In genomic region chr16:35189420-35190141, GRCm38 (mm10) we compare ENCODE assay signal across 16 mouse cellular contexts. TPM values are rescaled to one million over a fixed set of nuclear protein-coding genes. Genes with fewer than 3 reads are reported as not detected.
DNase-seq lines count a peak whose midpoint lies in the region; ATAC-seq and TF ChIP-seq lines count a peak whose summit lies in the region.
"Had no signal": no experiment of that assay in that cellular context is flagged by ENCODE, and none has a peak within 500 bp of the region (broad histone marks: within the 10 kb centered on the region; RNA-seq: fewer than 3 reads in every experiment).

No protein-coding gene starts in this region.

- DNase-seq in cerebellum, adult 2 months, result peak; percentile 47 to 57
- no peak for DNase-seq in cerebellum, postnatal 10 days
- DNase-seq in kidney, postnatal 0 days (ENCODE audit: low spot score), result peak; percentile 29
- peak; percentile 40 for DNase-seq in lung, postnatal 0 days (ENCODE audit: low spot score)
- DNase-seq in lung, postnatal 25 days (ENCODE audit: low spot score), result no peak
- DNase-seq in stomach, postnatal 0 days (ENCODE audit: low spot score), result peak; percentile 39
- DNase-seq in hindbrain, embryonic 14.5 days (ENCODE audit: low spot score), result no peak
- DNase-seq: cerebellum, adult 18-20 months; gastrocnemius, postnatal 10 days; heart, adult 2 months; heart, postnatal 14 days had no signal

- H3K36me3 ChIP-seq in kidney, postnatal 0 days (ENCODE audit: insufficient read depth, low read length), result no peaks in the 10 kb centered on the region
- no peaks in the 10 kb centered on the region for H3K36me3 ChIP-seq in kidney, embryonic 14.5 days (ENCODE audit: control insufficient read depth, insufficient read depth, low read length)
- no peaks in the 10 kb centered on the region for H3K36me3 ChIP-seq in lung, postnatal 0 days (ENCODE audit: insufficient read depth, low read length)
- no peaks in the 10 kb centered on the region for H3K36me3 ChIP-seq in stomach, postnatal 0 days (ENCODE audit: control insufficient read depth, insufficient read depth, low read length)
- no peaks in the 10 kb centered on the region for H3K36me3 ChIP-seq in hindbrain, embryonic 14.5 days (replicated peaks; ENCODE audit: control insufficient read depth, insufficient read depth)
- H3K36me3 ChIP-seq: kidney, embryonic 15.5 days; limb, embryonic 13.5 days; lung, embryonic 15.5 days had no signal

- H3K4me2 ChIP-seq in kidney, postnatal 0 days (ENCODE audit: low read length), result no peak overlapping the region
- H3K4me2 ChIP-seq in kidney, embryonic 14.5 days (replicated peaks; ENCODE audit: low read depth, low read length), result no peak overlapping the region
- no peak overlapping the region for H3K4me2 ChIP-seq in lung, postnatal 0 days (replicated peaks; ENCODE audit: low read depth, low read length)
- no peak overlapping the region for H3K4me2 ChIP-seq in stomach, postnatal 0 days (replicated peaks; ENCODE audit: low read depth)
- H3K4me2 ChIP-seq in hindbrain, embryonic 14.5 days (replicated peaks), result no peak overlapping the region
- H3K4me2 ChIP-seq: kidney, embryonic 15.5 days; limb, embryonic 13.5 days; lung, embryonic 15.5 days had no signal

- H3K9me3 ChIP-seq in kidney, postnatal 0 days (replicated peaks; ENCODE audit: low read length), result no peaks in the 10 kb centered on the region
- H3K9me3 ChIP-seq in kidney, embryonic 14.5 days (ENCODE audit: control insufficient read depth, low read length), result peaks cover 3% of the 10 kb centered on the region; the same call in 1 of the 2 replicates
- no peaks in the 10 kb centered on the region for H3K9me3 ChIP-seq in lung, postnatal 0 days (ENCODE audit: low read length)
- no peaks in the 10 kb centered on the region for H3K9me3 ChIP-seq in stomach, postnatal 0 days (ENCODE audit: control insufficient read depth, low read length)
- H3K9me3 ChIP-seq in hindbrain, embryonic 14.5 days (ENCODE audit: control insufficient read depth, low read length), result no peaks in the 10 kb centered on the region
- H3K9me3 ChIP-seq: kidney, embryonic 15.5 days; limb, embryonic 13.5 days; lung, embryonic 15.5 days had no signal

- no peak for TF ChIP-seq POLR2A in cerebellum, adult 2 months (IDR thresholded peaks at IDR 0.05; ENCODE audit: borderline replicate concordance, insufficient read depth, low read length)

- no peaks in the 10 kb centered on the region for H3K27me3 ChIP-seq in cerebellum, adult 2 months (ENCODE audit: control insufficient read depth, insufficient read depth, low read length)
- H3K27me3 ChIP-seq in kidney, postnatal 0 days (ENCODE audit: insufficient read depth, low read length), result no peaks in the 10 kb centered on the region
- H3K27me3 ChIP-seq in kidney, embryonic 14.5 days (ENCODE audit: control insufficient read depth, insufficient read depth, low read length), result no peaks in the 10 kb centered on the region
- no peaks in the 10 kb centered on the region for H3K27me3 ChIP-seq in lung, postnatal 0 days (replicated peaks; ENCODE audit: insufficient read depth, low read length)
- H3K27me3 ChIP-seq in stomach, postnatal 0 days (ENCODE audit: control insufficient read depth, insufficient read depth, low read length), result no peaks in the 10 kb centered on the region
- no peaks in the 10 kb centered on the region for H3K27me3 ChIP-seq in hindbrain, embryonic 14.5 days (ENCODE audit: control insufficient read depth, insufficient read depth, low read length)
- H3K27me3 ChIP-seq: kidney, embryonic 15.5 days; limb, embryonic 13.5 days; lung, embryonic 15.5 days had no signal

- TF ChIP-seq EP300 in lung, postnatal 0 days (IDR thresholded peaks at IDR 0.05), result no peak
- TF ChIP-seq EP300 in stomach, postnatal 0 days (optimal IDR thresholded peaks at IDR 0.05), result no peak

- peak overlapping the region; percentile 11; the same call in 1 of the 2 replicates for H3K27ac ChIP-seq in cerebellum, adult 2 months (ENCODE audit: insufficient read depth, low read length)
- H3K27ac ChIP-seq in kidney, postnatal 0 days, result no peak overlapping the region
- no peak overlapping the region for H3K27ac ChIP-seq in kidney, embryonic 14.5 days (ENCODE audit: low read depth, low read length)
- H3K27ac ChIP-seq in lung, postnatal 0 days (ENCODE audit: low read length), result no peak overlapping the region
- H3K27ac ChIP-seq in stomach, postnatal 0 days (replicated peaks), result peak overlapping the region; percentile 40
- H3K27ac ChIP-seq in hindbrain, embryonic 14.5 days, result no peak overlapping the region
- H3K27ac ChIP-seq: heart, adult 2 months; kidney, embryonic 15.5 days; limb, embryonic 13.5 days; lung, embryonic 15.5 days had no signal

- 66% methylated on average over 11 of the region's 11 CpGs for WGBS in cerebellum, adult 2 months
- 69% methylated on average over 11 of the region's 11 CpGs for WGBS in kidney, postnatal 0 days
- WGBS in kidney, embryonic 14.5 days, result 70% methylated on average over 11 of the region's 11 CpGs
- WGBS in lung, postnatal 0 days, result 50% methylated on average over 11 of the region's 11 CpGs
- WGBS in stomach, postnatal 0 days, result 41% methylated on average over 11 of the region's 11 CpGs
- WGBS in hindbrain, embryonic 14.5 days, result 82% methylated on average over 11 of the region's 11 CpGs

- no peak for ATAC-seq in kidney, postnatal 0 days (replicated peaks; ENCODE audit: low FRiP score, low read depth)
- no peak for ATAC-seq in kidney, embryonic 14.5 days (ENCODE audit: low FRiP score, low TSS enrichment)
- ATAC-seq in lung, postnatal 0 days, result peak; percentile 55
- ATAC-seq in stomach, postnatal 0 days (ENCODE audit: low FRiP score, low TSS enrichment), result peak; percentile 69
- ATAC-seq in hindbrain, embryonic 14.5 days (ENCODE audit: low FRiP score), result no peak
- ATAC-seq: hindbrain, embryonic 16.5 days had no signal

- no peak overlapping the region for H3K4me3 ChIP-seq in cerebellum, adult 2 months (replicated peaks; ENCODE audit: insufficient read depth, low read depth, low read length)
- H3K4me3 ChIP-seq in kidney, postnatal 0 days (replicated peaks; ENCODE audit: low read depth, low read length), result no peak overlapping the region
- no peak overlapping the region for H3K4me3 ChIP-seq in kidney, embryonic 14.5 days (ENCODE audit: low read length)
- H3K4me3 ChIP-seq in lung, postnatal 0 days (ENCODE audit: low read depth, low read length), result no peak overlapping the region
- no peak overlapping the region for H3K4me3 ChIP-seq in stomach, postnatal 0 days (ENCODE audit: low read depth, low read length)
- no peak overlapping the region for H3K4me3 ChIP-seq in hindbrain, embryonic 14.5 days (replicated peaks; ENCODE audit: low read length)
- H3K4me3 ChIP-seq: heart, adult 2 months; kidney, embryonic 15.5 days; limb, embryonic 13.5 days; lung, embryonic 15.5 days had no signal

- no peak overlapping the region for H3K9ac ChIP-seq in kidney, postnatal 0 days (ENCODE audit: low read depth, low read length)
- no peak overlapping the region for H3K9ac ChIP-seq in kidney, embryonic 14.5 days (ENCODE audit: low read depth, low read length)
- no peak overlapping the region for H3K9ac ChIP-seq in lung, postnatal 0 days (replicated peaks; ENCODE audit: low read depth)
- H3K9ac ChIP-seq in stomach, postnatal 0 days (ENCODE audit: low read length), result no peak overlapping the region
- no peak overlapping the region for H3K9ac ChIP-seq in hindbrain, embryonic 14.5 days
- H3K9ac ChIP-seq: kidney, embryonic 15.5 days; limb, embryonic 13.5 days; lung, embryonic 15.5 days had no signal

- no peak for TF ChIP-seq CTCF in cerebellum, adult 2 months (IDR thresholded peaks at IDR 0.05; ENCODE audit: borderline replicate concordance, insufficient read depth, low read depth, low read length)
- TF ChIP-seq CTCF in kidney, postnatal 0 days (IDR thresholded peaks at IDR 0.05; ENCODE audit: low read depth), result no peak
- peak; percentile 17; the same call in 1 of the 2 replicates for TF ChIP-seq CTCF in lung, postnatal 0 days (IDR thresholded peaks at IDR 0.05)
- TF ChIP-seq CTCF in stomach, postnatal 0 days (IDR thresholded peaks at IDR 0.05; ENCODE audit: low read depth), result no peak; the same call in 1 of the 2 replicates

- H3K4me1 ChIP-seq in cerebellum, adult 2 months (ENCODE audit: control insufficient read depth, insufficient read depth, low read length), result peaks cover 46% of the 10 kb centered on the region
- H3K4me1 ChIP-seq in kidney, postnatal 0 days (replicated peaks; ENCODE audit: insufficient read depth, low read length), result no peaks in the 10 kb centered on the region
- H3K4me1 ChIP-seq in kidney, embryonic 14.5 days (ENCODE audit: control insufficient read depth, insufficient read depth, low read length), result no peaks in the 10 kb centered on the region; the same call in 1 of the 2 replicates
- peaks cover 9% of the 10 kb centered on the region; the same call in 1 of the 2 replicates for H3K4me1 ChIP-seq in lung, postnatal 0 days (ENCODE audit: insufficient read depth, low read depth, low read length)
- peaks cover 9% of the 10 kb centered on the region for H3K4me1 ChIP-seq in stomach, postnatal 0 days (replicated peaks; ENCODE audit: control insufficient read depth, insufficient read depth)
- peaks cover 9% of the 10 kb centered on the region; the same call in 1 of the 2 replicates for H3K4me1 ChIP-seq in hindbrain, embryonic 14.5 days (replicated peaks; ENCODE audit: control insufficient read depth, insufficient read depth, low read length)

RNA-seq across cellular contexts. Expression of gene Adcy5, which starts 34.9 kb away (rescaled TPM):
- polyA plus RNA-seq in cerebellum, adult 2 months (2012; rRNA removed), result 36.0 and 37.7 TPM in 2 replicates
- 0.63 and 0.66 TPM in 2 replicates for polyA plus RNA-seq in kidney, postnatal 0 days (2015; fragmentation: Nextera tagmentation; extraction: Ambion mirVana)
- 0.34 and 0.42 TPM in 2 replicates for polyA plus RNA-seq in kidney, embryonic 14.5 days (2014; fragmentation: Nextera tagmentation; extraction: Ambion mirVana)
- polyA plus RNA-seq in lung, postnatal 0 days (2015; fragmentation: Nextera tagmentation; extraction: Ambion mirVana), result 0.48 and 0.63 TPM in 2 replicates
- polyA plus RNA-seq in stomach, postnatal 0 days (2015; fragmentation: Nextera tagmentation; extraction: Ambion mirVana), result 2.2 and 2.3 TPM in 2 replicates
- polyA plus RNA-seq in hindbrain, embryonic 14.5 days (2014; fragmentation: Nextera tagmentation; extraction: Ambion mirVana), result 7.9 and 9.0 TPM in 2 replicates

Comparison
In these comparisons a context has a peak if more than half of its experiments do, and no peak if none do; other contexts are left out.
1. DNase-seq: peak in cerebellum, adult 2 months (2 of 2), kidney, postnatal 0 days (single experiment), lung, postnatal 0 days (single experiment) and stomach, postnatal 0 days (single experiment); none in cerebellum, postnatal 10 days (0 of 2), lung, postnatal 25 days (single experiment) and hindbrain, embryonic 14.5 days (single experiment).
2. H3K27ac ChIP-seq: peak in cerebellum, adult 2 months (single experiment) and stomach, postnatal 0 days (single experiment); none in kidney, postnatal 0 days (single experiment), kidney, embryonic 14.5 days (single experiment), lung, postnatal 0 days (single experiment) and hindbrain, embryonic 14.5 days (single experiment).
3. ATAC-seq: peak in lung, postnatal 0 days (single experiment) and stomach, postnatal 0 days (single experiment); none in kidney, postnatal 0 days (single experiment), kidney, embryonic 14.5 days (single experiment) and hindbrain, embryonic 14.5 days (single experiment).